Mouse (Mus musculus): ENCODE results near the gene Pecam1. TPM values are rescaled to one million over a fixed set of nuclear protein-coding genes. Genes with fewer than 3 reads are reported as not detected.

The Pecam1 gene
- polyA plus RNA-seq, 1 experiment from 2014 or later, result 22.3 TPM

Small RNAs within 50 kb of the gene (microRNA-seq; reads per million reads assigned to microRNA genes)
- not detected for gene Gm25994
- 12.2 reads per million, percentile 23 among the genes with 10 or more reads in this experiment for gene Mir3064

Other genes starting within 250 kb of the Pecam1 start
- 13.3 and 15.5 TPM in 2 replicates for gene Tex2, start 137.2 kb downstream of the Pecam1 start, polyA plus RNA-seq (2016; fragmentation: Nextera tagmentation; extraction: Ambion mirVana)
- gene Milr1, start 598 bp upstream of the Pecam1 start, polyA plus RNA-seq (2016; fragmentation: Nextera tagmentation; extraction: Ambion mirVana), result 1.0 and 1.3 TPM in 2 replicates
- 8.5 and 10.7 TPM in 2 replicates for gene Polg2, start 28.9 kb upstream of the Pecam1 start, polyA plus RNA-seq (2016; fragmentation: Nextera tagmentation; extraction: Ambion mirVana)
- 467 and 505 TPM in 2 replicates for gene Ddx5, start 38.6 kb upstream of the Pecam1 start, polyA plus RNA-seq (2016; fragmentation: Nextera tagmentation; extraction: Ambion mirVana)
- 22.3 and 22.7 TPM in 2 replicates for gene Cep95, start 38.6 kb upstream of the Pecam1 start, polyA plus RNA-seq (2016; fragmentation: Nextera tagmentation; extraction: Ambion mirVana)
- 16.6 and 18.3 TPM in 2 replicates for gene Smurf2, start 170.1 kb upstream of the Pecam1 start, polyA plus RNA-seq (2016; fragmentation: Nextera tagmentation; extraction: Ambion mirVana)
- gene Kpna2, start 248.9 kb upstream of the Pecam1 start, polyA plus RNA-seq (2016; fragmentation: Nextera tagmentation; extraction: Ambion mirVana), result 340 and 349 TPM in 2 replicates